Mouse (Mus musculus): Measurements from ENCODE around the gene Gm10696.
"Not testable (repeated sequence)": the region's sequence is repeated elsewhere in the genome, so short reads cannot be mapped to it uniquely, and the experiment has no call there.

The Gm10696 gene

GRCm38 (mm10) chr3:94178093-94178492 is at the start of gene Gm10696:
Gene Gm10696 (minus strand): TSS chr3:94178193.
- not testable (repeated sequence) for DNase-seq (ENCODE audit: low read depth, low spot score)

- not testable (repeated sequence) for DNase-seq (ENCODE audit: low read depth, low spot score)
Observed at GRCm38 (mm10) chr3:94196414-94196813, 18.4 kb upstream of the Gm10696 start, which contains the start of gene Gm5286. Gene Gm5286 (plus strand): TSS chr3:94196714.

- not testable (repeated sequence) for DNase-seq (ENCODE audit: low read depth, low spot score)
Observed at GRCm38 (mm10) chr3:94167351-94167750, 10.6 kb downstream of the Gm10696 start.

Measured in c-Kit-negative CD71-positive TER-119-positive erythroid progenitor cells, embryonic 14.5 days (primary cell).